32 mouse cellular contexts compared by ENCODE assay signal in genomic region chr1:164864666-164865065, GRCm38 (mm10).
"Had no signal": no experiment of that assay in that cellular context is flagged by ENCODE, and none has a peak within 500 bp of the region (broad histone marks: within the 10 kb centered on the region; RNA-seq: fewer than 3 reads in every experiment).

No protein-coding gene starts in this region.

- H3K4me3 ChIP-seq: limb, embryonic 10.5 days; limb, embryonic 12.5 days; limb, embryonic 13.5 days; limb, embryonic 15.5 days; liver, embryonic 12.5 days; liver, embryonic 13.5 days; liver, embryonic 15.5 days; lung, embryonic 15.5 days; megakaryocyte, embryonic 14.5 days; midbrain, embryonic 10.5 days; midbrain, embryonic 12.5 days; midbrain, embryonic 13.5 days; midbrain, embryonic 15.5 days; myocyte; neural tube, embryonic 12.5 days had no signal

- H3K27ac ChIP-seq: limb, embryonic 10.5 days; limb, embryonic 12.5 days; limb, embryonic 13.5 days; limb, embryonic 15.5 days; liver, embryonic 12.5 days; liver, embryonic 13.5 days; liver, embryonic 14.5 days; liver, embryonic 15.5 days; lung, embryonic 15.5 days; macrophage; midbrain, embryonic 10.5 days; midbrain, embryonic 12.5 days; midbrain, embryonic 13.5 days; midbrain, embryonic 15.5 days; neural tube, embryonic 12.5 days had no signal

- ATAC-seq: liver, embryonic 12.5 days; liver, postnatal 0 days; lung, postnatal 0 days; midbrain, embryonic 13.5 days; midbrain, embryonic 15.5 days; midbrain, embryonic 16.5 days had no signal

- H3K9me3 ChIP-seq: limb, embryonic 10.5 days; limb, embryonic 12.5 days; limb, embryonic 13.5 days; limb, embryonic 15.5 days; liver, embryonic 12.5 days; liver, embryonic 13.5 days; liver, embryonic 15.5 days; lung, embryonic 15.5 days; megakaryocyte, embryonic 14.5 days; midbrain, embryonic 10.5 days; midbrain, embryonic 12.5 days; midbrain, embryonic 13.5 days; midbrain, embryonic 15.5 days; neural tube, embryonic 12.5 days had no signal

- H3K36me3 ChIP-seq: limb, embryonic 10.5 days; limb, embryonic 12.5 days; limb, embryonic 13.5 days; limb, embryonic 15.5 days; liver, embryonic 12.5 days; liver, embryonic 13.5 days; liver, embryonic 15.5 days; lung, embryonic 15.5 days; midbrain, embryonic 10.5 days; midbrain, embryonic 12.5 days; midbrain, embryonic 13.5 days; midbrain, embryonic 15.5 days; neural tube, embryonic 12.5 days had no signal

- H3K4me2 ChIP-seq: limb, embryonic 12.5 days; limb, embryonic 13.5 days; limb, embryonic 15.5 days; liver, embryonic 11.5 days; liver, embryonic 12.5 days; liver, embryonic 13.5 days; liver, embryonic 15.5 days; lung, embryonic 14.5 days; lung, embryonic 15.5 days; midbrain, embryonic 11.5 days; midbrain, embryonic 12.5 days; midbrain, embryonic 13.5 days; midbrain, embryonic 15.5 days; neural tube, embryonic 12.5 days had no signal

- DNase-seq: left cerebral cortex, postnatal 4 days; liver; liver, embryonic 13.5 days; liver, postnatal 0 days; lung, adult 18-20 months; lung, adult 2 months; lung, embryonic 14.5 days; lung, postnatal 10 days; lung, postnatal 14 days; lung, postnatal 36 days; lung, postnatal 4 days; midbrain, embryonic 14.5 days had no signal

- H3K27me3 ChIP-seq: limb, embryonic 12.5 days; limb, embryonic 13.5 days; limb, embryonic 15.5 days; liver, embryonic 12.5 days; liver, embryonic 13.5 days; liver, embryonic 15.5 days; lung, embryonic 15.5 days; midbrain, embryonic 12.5 days; midbrain, embryonic 13.5 days; midbrain, embryonic 15.5 days; neural tube, embryonic 12.5 days had no signal

- H3K9ac ChIP-seq: limb, embryonic 12.5 days; limb, embryonic 13.5 days; limb, embryonic 15.5 days; liver, embryonic 12.5 days; liver, embryonic 13.5 days; liver, embryonic 14.5 days; liver, embryonic 15.5 days; liver, postnatal 0 days; lung, embryonic 14.5 days; lung, embryonic 15.5 days; midbrain, embryonic 12.5 days; midbrain, embryonic 13.5 days; midbrain, embryonic 15.5 days; neural tube, embryonic 12.5 days had no signal

- H3K4me1 ChIP-seq: limb, embryonic 10.5 days; limb, embryonic 12.5 days; limb, embryonic 13.5 days; limb, embryonic 15.5 days; liver, embryonic 12.5 days; liver, embryonic 13.5 days; liver, embryonic 15.5 days; lung, embryonic 15.5 days; megakaryocyte, embryonic 14.5 days; midbrain, embryonic 15.5 days; neural tube, embryonic 12.5 days had no signal
